Mouse (Mus musculus) gastrocnemius, postnatal 25 days (tissue): Measurements from ENCODE around the gene H2-Q4. TPM values are rescaled to one million over a fixed set of nuclear protein-coding genes. Genes with fewer than 3 reads are reported as not detected.
"Not testable (repeated sequence)": the region's sequence is repeated elsewhere in the genome, so short reads cannot be mapped to it uniquely, and the experiment has no call there.

ENCODE experiments used
- DNase-seq: peaks from one replicate; pipeline ENCODE4 v3.0.0; 2022
- long read RNA-seq, 2 experiments: library from polyadenylated mRNA; stranded (forward); transcript quantifications; one replicate each; pipeline ENCODE4 v2.0.0; 2021
- total RNA-seq, 2 experiments: library from RNA; stranded (reverse); gene quantifications; 1 replicate in 1 of 2; 2 replicates in 1 of 2; pipeline ENCODE4 v1.2.3; 2021

H2-Q4 gene
- 1 to 10 TPM; 2.2 to 3.9 TPM for total RNA-seq
- long read RNA-seq, experiment 1 = 0 reads
- long read RNA-seq, experiment 2 = 0 reads

- DNase-seq = peak; percentile 84
Observed at GRCm38 (mm10) chr17:35379369-35379728, at the start of gene H2-Q4. Gene H2-Q4, plus strand, starts transcription at chr17:35379617.

- DNase-seq = not testable (repeated sequence)
Observed at GRCm38 (mm10) chr17:35329714-35330113, 49.7 kb upstream of the H2-Q4 start.

DNA sequence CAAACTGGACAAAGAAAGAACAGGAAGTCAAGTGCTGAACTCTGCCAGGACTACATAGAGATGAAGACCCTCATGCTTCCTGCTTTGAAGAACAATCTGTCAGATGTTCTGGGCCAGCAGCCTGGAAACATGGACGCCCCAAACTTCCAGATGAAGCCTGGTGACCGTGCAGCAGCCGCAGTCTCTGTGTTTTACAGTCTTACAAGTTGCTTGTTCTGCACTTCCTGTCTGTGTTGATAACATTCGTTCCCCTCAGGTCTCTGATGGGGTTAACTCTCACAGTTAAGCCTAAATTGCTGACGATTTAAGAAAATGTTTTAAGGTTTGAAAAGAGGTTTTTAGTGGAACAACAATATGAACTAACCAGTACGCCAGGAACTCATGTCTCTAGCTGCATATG lies 47.9 kb upstream of the H2-Q4 start:
- not testable (repeated sequence) for DNase-seq

DNA sequence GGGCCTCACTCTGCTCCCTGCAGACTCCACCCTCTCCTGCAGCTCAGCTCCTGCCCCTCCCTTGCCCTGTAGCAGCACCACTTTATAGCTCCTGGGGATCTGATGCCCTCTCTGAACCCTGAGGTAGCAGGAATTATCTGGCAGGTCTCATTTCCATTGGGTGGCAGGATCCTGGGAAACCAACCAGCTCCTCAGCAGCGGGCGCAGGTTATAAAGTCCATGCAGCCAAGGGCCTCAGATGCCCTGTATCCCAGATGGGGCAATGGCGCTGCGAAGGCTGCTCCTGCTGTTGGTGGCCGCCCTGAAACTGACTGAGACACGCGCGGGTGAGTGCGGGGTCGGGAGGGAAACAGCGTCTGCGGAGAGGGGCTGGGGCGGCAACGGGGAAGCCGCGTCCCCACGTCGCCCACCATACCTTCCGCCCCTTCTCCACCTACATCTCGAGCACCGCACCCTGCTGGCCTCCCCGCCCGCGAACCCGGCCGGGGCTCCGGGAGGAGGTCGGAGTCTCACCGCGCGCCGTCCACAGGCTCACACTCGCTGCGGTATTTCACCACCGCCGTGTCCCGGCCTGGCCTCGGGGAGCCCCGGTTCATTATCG lies 37.2 kb upstream of the H2-Q4 start, which contains the start of gene H2-Q2:
H2-Q2 (plus strand) TSS at position 172 of the 601 bp plus-strand sequence.
- no peak for DNase-seq

DNA sequence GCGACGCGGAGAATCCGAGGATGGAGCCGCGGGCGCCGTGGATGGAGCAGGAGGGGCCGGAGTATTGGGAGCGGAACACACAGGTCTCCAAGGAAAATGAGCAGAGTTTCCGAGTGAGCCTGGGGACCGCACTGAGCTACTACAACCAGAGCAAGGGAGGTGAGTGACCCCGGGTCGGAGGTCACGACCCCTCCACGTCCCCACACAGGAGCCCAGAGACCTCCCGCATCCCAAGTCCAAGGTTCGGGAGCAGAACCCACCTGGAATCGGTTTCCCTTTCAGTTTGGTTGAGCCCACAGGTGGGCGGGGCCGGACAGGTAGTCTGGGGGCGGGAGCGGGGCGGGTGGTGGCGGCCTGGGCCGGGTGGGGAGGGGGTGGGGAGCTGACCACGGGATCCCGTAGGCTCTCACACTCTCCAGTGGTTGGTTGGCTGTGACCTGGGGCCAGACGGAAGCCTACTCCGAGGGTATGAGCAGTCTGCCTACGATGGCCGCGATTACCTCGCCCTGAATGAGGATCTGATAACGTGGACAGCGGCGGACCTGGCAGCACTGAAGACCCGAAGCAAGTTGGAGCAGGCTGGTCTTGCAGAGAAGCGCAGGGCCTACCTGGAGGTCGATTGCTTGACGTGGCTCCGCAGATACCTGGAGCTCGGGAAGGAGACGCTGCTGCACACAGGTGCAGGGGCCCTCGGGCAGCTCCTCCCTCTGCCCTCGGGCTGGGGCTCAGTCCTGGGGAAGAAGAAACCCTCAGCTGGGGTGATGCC lies 36.5 kb upstream of the H2-Q4 start:
- no peak for DNase-seq

DNA sequence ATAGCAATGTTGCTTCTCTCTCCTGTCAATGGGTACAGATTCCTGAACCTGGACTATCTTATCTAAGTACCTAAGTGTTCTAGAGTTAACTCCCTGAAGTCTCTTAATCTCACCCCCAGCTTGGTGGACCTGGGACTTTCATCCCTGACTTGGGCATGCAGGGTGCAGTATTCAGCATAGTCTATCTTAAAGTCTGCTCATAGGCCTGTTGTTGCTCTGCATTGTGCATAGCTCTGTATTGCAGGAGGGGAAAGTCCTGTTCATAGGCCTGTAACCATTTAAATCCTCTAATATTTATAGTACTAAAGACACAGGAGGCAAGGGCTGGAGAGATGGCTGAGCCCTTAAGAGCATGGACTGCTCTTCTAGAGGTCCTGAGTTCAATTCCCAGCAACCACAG lies 31.8 kb upstream of the H2-Q4 start:
- not testable (repeated sequence) for DNase-seq

GRCm38 (mm10) chr17:35353275-35353674 lies 26.1 kb upstream of the H2-Q4 start:
- not testable (repeated sequence) for DNase-seq

DNA sequence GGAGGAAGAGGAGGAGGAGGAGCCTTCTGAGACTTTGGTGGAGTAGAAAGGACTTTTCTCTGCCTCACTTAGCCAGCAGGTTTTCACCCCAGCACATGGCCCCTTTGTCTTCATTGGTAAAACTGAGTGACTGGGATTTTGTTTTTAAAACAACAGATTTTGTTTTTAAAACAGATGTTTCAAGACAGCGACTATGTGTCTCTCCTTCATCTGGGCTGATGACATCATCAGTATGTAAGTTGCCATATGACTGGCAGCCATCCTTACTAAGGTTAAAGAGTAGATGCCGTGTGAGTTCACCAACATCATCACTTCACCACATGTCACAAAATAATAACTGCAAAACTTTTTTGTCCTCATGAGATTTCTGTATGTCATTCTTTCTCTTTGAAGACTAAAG lies 25.3 kb upstream of the H2-Q4 start:
- DNase-seq = no peak

- no peak for DNase-seq
Observed at GRCm38 (mm10) chr17:35357086-35357485, 22.3 kb upstream of the H2-Q4 start.

GRCm38 (mm10) chr17:35358763-35359469 lies 20.5 kb upstream of the H2-Q4 start:
- no peak for DNase-seq

- no peak for DNase-seq
Observed at GRCm38 (mm10) chr17:35359470-35359862, 20.0 kb upstream of the H2-Q4 start.

DNA sequence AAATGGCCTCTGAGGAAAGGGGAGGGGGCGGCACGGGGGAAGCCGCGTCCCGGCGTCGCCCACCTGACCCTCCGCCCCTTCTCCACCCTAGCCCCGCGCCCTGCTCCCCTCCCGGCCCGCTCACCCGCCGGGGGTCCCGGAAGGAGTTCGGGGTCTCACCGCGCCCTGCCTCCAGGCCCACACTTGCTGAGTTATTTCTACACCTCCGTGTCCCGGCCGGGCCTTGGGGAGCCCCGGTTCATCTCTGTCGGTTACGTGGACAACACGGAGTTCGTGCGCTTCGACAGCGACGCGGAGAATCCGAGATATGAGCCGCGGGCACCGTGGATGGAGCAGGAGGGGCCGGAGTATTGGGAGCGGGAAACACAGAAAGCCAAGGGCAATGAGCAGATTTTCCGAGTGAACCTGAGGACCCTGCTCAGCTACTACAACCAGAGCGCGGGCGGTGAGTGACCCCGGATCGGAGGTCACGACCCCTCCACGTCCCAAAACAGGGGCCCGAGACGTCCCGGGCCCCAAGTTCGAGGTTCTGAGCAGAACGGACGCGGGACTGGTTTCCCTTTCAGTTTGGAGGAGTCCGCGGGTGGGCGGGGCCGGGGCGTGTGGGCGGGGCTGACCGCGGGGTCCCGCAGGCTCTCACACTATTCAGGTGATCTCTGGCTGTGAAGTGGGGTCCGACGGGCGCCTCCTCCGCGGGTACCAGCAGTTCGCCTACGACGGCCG lies 473 bp downstream of the H2-Q4 start:
- peak; percentile 21 for DNase-seq

DNA sequence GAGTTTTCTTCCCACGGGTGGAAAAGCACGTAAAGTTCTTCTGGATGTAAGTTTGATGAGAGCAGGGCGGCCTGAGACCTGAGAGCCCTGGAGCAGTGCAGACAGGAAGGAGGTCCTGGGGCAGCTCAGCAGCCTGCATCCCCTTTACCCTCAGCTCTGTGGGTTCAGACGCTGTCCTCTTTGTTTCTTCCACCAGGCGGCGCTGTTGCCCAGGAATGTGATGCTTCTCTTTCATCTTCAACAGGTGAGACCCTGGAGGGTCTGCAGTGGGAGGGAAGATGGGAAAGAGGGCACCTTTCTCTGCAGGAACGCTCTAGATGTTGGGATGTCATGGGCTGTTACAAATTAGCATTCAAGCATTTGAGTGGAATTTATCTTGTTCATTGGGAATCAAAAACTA lies 10.4 kb downstream of the H2-Q4 start:
- DNase-seq = not testable (repeated sequence)

GRCm38 (mm10) chr17:35392671-35393070 lies 13.3 kb downstream of the H2-Q4 start:
- not testable (repeated sequence) for DNase-seq

- DNase-seq = not testable (repeated sequence)
Observed at GRCm38 (mm10) chr17:35393864-35394800, 14.7 kb downstream of the H2-Q4 start.

DNA sequence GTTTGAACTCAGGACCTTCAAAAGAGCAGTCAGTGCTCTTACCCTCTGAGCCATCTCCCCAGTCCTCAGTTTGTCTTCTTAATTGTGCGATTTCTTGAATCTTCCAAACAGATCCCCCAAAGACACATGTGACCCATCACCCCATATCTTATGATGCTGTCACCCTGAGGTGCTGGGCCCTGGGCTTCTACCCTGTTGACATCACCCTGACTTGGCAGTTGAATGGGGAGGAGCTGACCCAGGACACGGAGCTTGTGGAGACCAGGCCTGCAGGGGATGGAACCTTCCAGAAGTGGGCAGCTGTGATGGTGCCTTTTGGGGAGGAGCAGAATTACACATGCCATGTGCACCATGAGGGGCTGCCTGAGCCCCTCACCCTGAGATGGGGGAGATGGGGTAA lies 17.5 kb downstream of the H2-Q4 start:
- DNase-seq = not testable (repeated sequence)

GRCm38 (mm10) chr17:35413057-35413456 lies 33.6 kb downstream of the H2-Q4 start:
- DNase-seq = not testable (repeated sequence)

GRCm38 (mm10) chr17:35415273-35416129 lies 36.1 kb downstream of the H2-Q4 start:
- DNase-seq = not testable (repeated sequence)

- DNase-seq = no peak
Observed at GRCm38 (mm10) chr17:35418772-35419171, 39.4 kb downstream of the H2-Q4 start.

- not testable (repeated sequence) for DNase-seq
Observed at GRCm38 (mm10) chr17:35419564-35419963, 40.1 kb downstream of the H2-Q4 start.
